Mouse (Mus musculus): ENCODE measurements at regions not wholly inside any gene's neighbourhood (a gene's known extent, or its start where the extent isn't known, plus 50 kb on each side); places are given as distances from the start of the nearest gene placed in this dataset.

- DNase-seq (ENCODE audit: low spot score) (no peak), ATAC-seq (replicated peaks; ENCODE audit: insufficient number of reproducible peaks, low FRiP score, low TSS enrichment, low read depth) (no peak)
- Histone ChIP-seq H3K27me3 (ENCODE audit: control insufficient read depth, insufficient read depth, low read length) (no peaks in the 10 kb centered on the region), H3K36me3 (replicated peaks; ENCODE audit: control insufficient read depth, insufficient read depth, low read depth, low read length) (no peaks in the 10 kb centered on the region), H3K4me2 (ENCODE audit: low read depth, low read length) (no peak overlapping the region), H3K27ac (replicated peaks; ENCODE audit: low read depth, low read length) (no peak overlapping the region), H3K4me1 (ENCODE audit: control insufficient read depth, insufficient read depth, low read length) (no peaks in the 10 kb centered on the region), H3K4me3 (ENCODE audit: low read depth, low read length) (no peak overlapping the region), H3K9ac (replicated peaks; ENCODE audit: low read length) (no peak overlapping the region), H3K9me3 (replicated peaks; ENCODE audit: control insufficient read depth, low read length) (no peaks in the 10 kb centered on the region)
- WGBS: 79% methylated on average over 2 of the region's 2 CpGs
Measured at GRCm38 (mm10) chr15:63377258-63377657, 467.7 kb downstream of the Gsdmc2 start.

- no peak overlapping the region for H3K4me2 ChIP-seq (ENCODE audit: low read depth, low read length)
- 57% methylated on average over 4 of the region's 4 CpGs for WGBS
- ATAC-seq (replicated peaks; ENCODE audit: insufficient number of reproducible peaks, low FRiP score, low TSS enrichment, low read depth) (0 out of 2 replicates have a peak, but pooled peaks have one; percentile 44), DNase-seq (ENCODE audit: low spot score) (no peak)
- H3K9ac ChIP-seq (replicated peaks; ENCODE audit: low read length): no peak overlapping the region
- no peak overlapping the region for H3K4me3 ChIP-seq (ENCODE audit: low read depth, low read length)
- H3K9me3 ChIP-seq (replicated peaks; ENCODE audit: control insufficient read depth, low read length): no peaks in the 10 kb centered on the region
- no peak overlapping the region for H3K27ac ChIP-seq (replicated peaks; ENCODE audit: low read depth, low read length)
- no peaks in the 10 kb centered on the region for H3K27me3 ChIP-seq (ENCODE audit: control insufficient read depth, insufficient read depth, low read length)
- no peaks in the 10 kb centered on the region for H3K4me1 ChIP-seq (ENCODE audit: control insufficient read depth, insufficient read depth, low read length)
- H3K36me3 ChIP-seq (replicated peaks; ENCODE audit: control insufficient read depth, insufficient read depth, low read depth, low read length): no peaks in the 10 kb centered on the region
Measured at GRCm38 (mm10) chr15:63371328-63372023, 473.5 kb downstream of the Gsdmc2 start.

- H3K9me3 ChIP-seq (replicated peaks; ENCODE audit: control insufficient read depth, low read length): no peaks in the 10 kb centered on the region
- H3K27me3 ChIP-seq (ENCODE audit: control insufficient read depth, insufficient read depth, low read length): no peaks in the 10 kb centered on the region
- no peak for DNase-seq (ENCODE audit: low spot score)
- 90% methylated on average over 1 of the region's 1 CpGs for WGBS
- H3K27ac ChIP-seq (replicated peaks; ENCODE audit: low read depth, low read length): no peak overlapping the region
- H3K36me3 ChIP-seq (replicated peaks; ENCODE audit: control insufficient read depth, insufficient read depth, low read depth, low read length): no peaks in the 10 kb centered on the region
- no peak overlapping the region for H3K4me2 ChIP-seq (ENCODE audit: low read depth, low read length)
- ATAC-seq (replicated peaks; ENCODE audit: insufficient number of reproducible peaks, low FRiP score, low TSS enrichment, low read depth): no peak
- H3K9ac ChIP-seq (replicated peaks; ENCODE audit: low read length): no peak overlapping the region
- no peak overlapping the region for H3K4me3 ChIP-seq (ENCODE audit: low read depth, low read length)
- no peaks in the 10 kb centered on the region for H3K4me1 ChIP-seq (ENCODE audit: control insufficient read depth, insufficient read depth, low read length)
Measured at GRCm38 (mm10) chr15:63364473-63364872, 480.5 kb downstream of the Gsdmc2 start.

DNA sequence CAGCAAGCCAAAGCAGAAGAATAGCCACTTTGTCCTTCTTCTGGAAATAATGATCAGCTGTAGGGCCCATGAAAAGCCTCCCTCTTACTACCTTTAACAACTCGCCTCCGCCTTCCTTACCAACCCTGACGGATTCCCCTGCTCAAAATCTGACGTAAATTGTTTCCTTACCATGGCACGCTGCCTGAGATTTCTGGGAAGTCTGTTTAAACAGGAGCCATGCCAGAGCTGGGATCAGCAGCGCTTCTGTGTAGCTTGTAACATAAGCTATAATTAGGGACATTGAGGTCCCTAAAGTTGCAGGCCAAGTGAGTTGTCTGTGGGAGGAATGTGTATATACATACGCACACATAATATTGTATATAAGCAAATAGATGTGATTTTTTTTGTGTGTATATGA, 484.6 kb downstream of the Gsdmc2 start:
- DNase-seq (ENCODE audit: low spot score) (peak; percentile 10), ATAC-seq (replicated peaks; ENCODE audit: insufficient number of reproducible peaks, low FRiP score, low TSS enrichment, low read depth) (no peak)
- 57% methylated on average over 7 of the region's 7 CpGs for WGBS
- H3K36me3 ChIP-seq (replicated peaks; ENCODE audit: control insufficient read depth, insufficient read depth, low read depth, low read length): no peaks in the 10 kb centered on the region
- H3K9me3 ChIP-seq (replicated peaks; ENCODE audit: control insufficient read depth, low read length): no peaks in the 10 kb centered on the region
- no peak overlapping the region for H3K27ac ChIP-seq (replicated peaks; ENCODE audit: low read depth, low read length)
- no peaks in the 10 kb centered on the region for H3K27me3 ChIP-seq (ENCODE audit: control insufficient read depth, insufficient read depth, low read length)
- no peak overlapping the region for H3K9ac ChIP-seq (replicated peaks; ENCODE audit: low read length)
- no peaks in the 10 kb centered on the region for H3K4me1 ChIP-seq (ENCODE audit: control insufficient read depth, insufficient read depth, low read length)
- no peak overlapping the region for H3K4me3 ChIP-seq (ENCODE audit: low read depth, low read length)
- no peak overlapping the region for H3K4me2 ChIP-seq (ENCODE audit: low read depth, low read length)

DNA sequence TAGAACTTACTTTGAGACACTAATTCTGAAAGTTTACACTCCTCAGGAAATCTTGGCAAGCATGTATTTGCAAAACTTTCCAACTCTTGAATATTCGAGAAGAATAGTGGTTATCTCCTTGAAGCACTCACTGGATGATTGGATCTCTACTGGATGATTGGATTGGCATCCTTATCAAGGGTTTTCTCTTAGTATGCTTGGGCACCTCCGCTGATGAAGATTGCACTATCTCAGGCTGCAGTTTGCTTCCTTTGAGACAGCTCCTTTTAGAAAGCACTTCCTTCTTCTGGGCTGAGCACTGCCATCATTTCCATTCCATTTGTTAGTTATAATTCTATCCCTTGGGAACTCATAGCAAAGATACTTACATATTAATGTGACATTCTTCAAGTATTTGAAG, 503.2 kb downstream of the Gsdmc2 start:
- H3K4me1 ChIP-seq (ENCODE audit: control insufficient read depth, insufficient read depth, low read length): no peaks in the 10 kb centered on the region
- H3K4me3 ChIP-seq (ENCODE audit: low read depth, low read length): no peak overlapping the region
- WGBS: 92% methylated on average over 2 of the region's 2 CpGs
- no peak for ATAC-seq (replicated peaks; ENCODE audit: insufficient number of reproducible peaks, low FRiP score, low TSS enrichment, low read depth)
- H3K27ac ChIP-seq (replicated peaks; ENCODE audit: low read depth, low read length): no peak overlapping the region
- DNase-seq (ENCODE audit: low spot score): no peak
- no peaks in the 10 kb centered on the region for H3K27me3 ChIP-seq (ENCODE audit: control insufficient read depth, insufficient read depth, low read length)
- no peak overlapping the region for H3K9ac ChIP-seq (replicated peaks; ENCODE audit: low read length)
- no peaks in the 10 kb centered on the region for H3K9me3 ChIP-seq (replicated peaks; ENCODE audit: control insufficient read depth, low read length)
- H3K36me3 ChIP-seq (replicated peaks; ENCODE audit: control insufficient read depth, insufficient read depth, low read depth, low read length): no peaks in the 10 kb centered on the region
- H3K4me2 ChIP-seq (ENCODE audit: low read depth, low read length): no peak overlapping the region

DNA sequence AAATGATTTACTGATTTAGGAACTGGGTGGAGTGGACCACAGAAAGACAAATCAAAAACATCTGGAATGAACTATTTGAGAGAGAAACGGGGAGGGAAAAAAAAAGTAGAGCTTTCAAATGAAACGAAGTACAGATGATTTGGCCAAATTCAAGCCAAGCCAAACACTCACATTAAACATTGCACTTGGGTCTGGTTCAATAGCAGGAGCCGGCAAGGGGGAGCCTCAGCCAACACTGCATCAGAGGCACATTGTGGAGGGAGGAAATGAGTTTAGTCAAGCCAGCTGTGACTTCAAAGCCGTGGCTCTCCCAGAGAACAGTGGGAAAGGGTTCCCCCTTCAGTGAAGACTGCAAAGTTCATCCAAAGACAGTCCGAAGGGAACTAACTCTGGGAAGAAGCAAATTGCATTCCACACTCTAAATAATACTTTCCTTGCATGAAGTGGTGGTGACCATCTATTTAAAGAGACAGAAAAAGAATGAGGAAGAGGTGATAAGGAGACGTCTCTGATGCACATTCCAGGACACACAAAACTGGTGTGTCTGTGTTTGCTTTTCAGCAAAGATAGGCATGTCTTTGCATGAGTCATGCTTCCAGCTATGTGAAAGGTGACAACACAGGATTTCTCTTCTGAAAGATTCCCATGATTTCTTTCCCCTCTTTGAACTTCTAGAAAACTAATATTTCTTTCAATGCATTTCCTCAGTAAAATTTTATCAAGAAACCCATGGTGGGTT, 504.5 kb downstream of the Gsdmc2 start:
- peak; percentile 89 for ATAC-seq (replicated peaks; ENCODE audit: insufficient number of reproducible peaks, low FRiP score, low TSS enrichment, low read depth)
- no peak overlapping the region for H3K9ac ChIP-seq (replicated peaks; ENCODE audit: low read length)
- no peaks in the 10 kb centered on the region for H3K4me1 ChIP-seq (ENCODE audit: control insufficient read depth, insufficient read depth, low read length)
- H3K27ac ChIP-seq (replicated peaks; ENCODE audit: low read depth, low read length): no peak overlapping the region
- no peaks in the 10 kb centered on the region for H3K36me3 ChIP-seq (replicated peaks; ENCODE audit: control insufficient read depth, insufficient read depth, low read depth, low read length)
- 10% methylated on average over 6 of the region's 6 CpGs for WGBS
- no peak overlapping the region for H3K4me2 ChIP-seq (ENCODE audit: low read depth, low read length)
- H3K27me3 ChIP-seq (ENCODE audit: control insufficient read depth, insufficient read depth, low read length): no peaks in the 10 kb centered on the region
- no peaks in the 10 kb centered on the region for H3K9me3 ChIP-seq (replicated peaks; ENCODE audit: control insufficient read depth, low read length)
- peak; percentile 86 for DNase-seq (ENCODE audit: low spot score)
- no peak overlapping the region for H3K4me3 ChIP-seq (ENCODE audit: low read depth, low read length)

GRCm38 (mm10) chr15:63319666-63320065, 525.3 kb downstream of the Gsdmc2 start:
- ATAC-seq (replicated peaks; ENCODE audit: insufficient number of reproducible peaks, low FRiP score, low TSS enrichment, low read depth): no peak
- Histone ChIP-seq H3K9ac (replicated peaks; ENCODE audit: low read length) (no peak overlapping the region), H3K9me3 (replicated peaks; ENCODE audit: control insufficient read depth, low read length) (no peaks in the 10 kb centered on the region), H3K4me2 (ENCODE audit: low read depth, low read length) (no peak overlapping the region), H3K27me3 (ENCODE audit: control insufficient read depth, insufficient read depth, low read length) (no peaks in the 10 kb centered on the region), H3K27ac (replicated peaks; ENCODE audit: low read depth, low read length) (no peak overlapping the region), H3K4me1 (ENCODE audit: control insufficient read depth, insufficient read depth, low read length) (no peaks in the 10 kb centered on the region), H3K36me3 (replicated peaks; ENCODE audit: control insufficient read depth, insufficient read depth, low read depth, low read length) (no peaks in the 10 kb centered on the region), H3K4me3 (ENCODE audit: low read depth, low read length) (no peak overlapping the region)
- no peak for DNase-seq (ENCODE audit: low spot score)
- 43% methylated on average over 1 of the region's 1 CpGs for WGBS

DNA sequence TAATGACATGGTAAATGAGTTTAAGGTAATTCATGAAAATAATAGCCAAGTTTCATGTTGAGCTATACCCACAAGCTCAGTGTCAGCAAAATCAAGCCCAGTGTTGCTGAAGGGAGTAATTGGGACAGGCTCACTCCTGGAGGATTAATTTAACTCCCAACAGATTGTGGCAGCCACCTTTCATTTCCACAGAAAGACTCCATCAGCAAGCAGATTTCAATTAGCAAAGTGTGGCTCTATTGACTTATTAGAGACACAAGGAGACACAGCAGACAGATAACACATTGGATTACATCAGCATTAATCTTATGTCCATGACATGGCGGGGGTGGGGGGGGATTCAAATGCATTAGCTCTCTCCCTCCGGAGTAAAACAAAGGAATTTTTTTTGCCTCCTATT, 534.6 kb downstream of the Gsdmc2 start:
- ATAC-seq (replicated peaks; ENCODE audit: insufficient number of reproducible peaks, low FRiP score, low TSS enrichment, low read depth): no peak
- WGBS: 79% methylated on average over 2 of the region's 2 CpGs
- no peak for DNase-seq (ENCODE audit: low spot score)
- H3K4me2 ChIP-seq (ENCODE audit: low read depth, low read length): no peak overlapping the region
- no peaks in the 10 kb centered on the region for H3K4me1 ChIP-seq (ENCODE audit: control insufficient read depth, insufficient read depth, low read length)
- H3K4me3 ChIP-seq (ENCODE audit: low read depth, low read length): no peak overlapping the region
- no peak overlapping the region for H3K27ac ChIP-seq (replicated peaks; ENCODE audit: low read depth, low read length)
- H3K9me3 ChIP-seq (replicated peaks; ENCODE audit: control insufficient read depth, low read length): no peaks in the 10 kb centered on the region
- H3K27me3 ChIP-seq (ENCODE audit: control insufficient read depth, insufficient read depth, low read length): no peaks in the 10 kb centered on the region
- no peaks in the 10 kb centered on the region for H3K36me3 ChIP-seq (replicated peaks; ENCODE audit: control insufficient read depth, insufficient read depth, low read depth, low read length)
- no peak overlapping the region for H3K9ac ChIP-seq (replicated peaks; ENCODE audit: low read length)

All from embryonic facial prominence, embryonic 11.5 days (tissue).